Mouse (Mus musculus) brain, embryonic 18.5 days (tissue): ENCODE measurements around the gene Ptch2.

ENCODE experiments used
- DNase-seq: peaks from one replicate; pipeline ENCODE4 v3.0.0-alpha.2; 2012; ENCODE audit warnings: low read depth, low spot score

Gene Ptch2

DNA sequence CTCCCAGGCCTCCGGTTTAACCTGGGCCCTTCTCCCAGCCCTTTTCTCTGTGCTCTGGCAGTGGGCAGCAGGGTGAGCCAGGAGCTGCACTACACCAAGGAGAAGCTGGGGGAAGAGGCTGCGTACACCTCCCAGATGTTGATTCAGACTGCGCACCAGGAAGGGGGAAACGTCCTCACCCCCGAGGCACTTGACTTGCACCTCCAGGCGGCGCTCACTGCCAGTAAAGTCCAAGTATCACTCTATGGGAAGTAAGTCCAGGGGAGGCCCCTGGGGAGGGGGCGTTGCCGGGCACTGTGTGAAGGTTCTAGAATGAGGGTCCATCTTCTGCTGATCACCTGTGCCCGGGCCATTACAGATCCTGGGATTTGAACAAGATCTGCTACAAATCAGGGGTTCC is 8.8 kb downstream of the Ptch2 start:
- no peak for DNase-seq

DNA sequence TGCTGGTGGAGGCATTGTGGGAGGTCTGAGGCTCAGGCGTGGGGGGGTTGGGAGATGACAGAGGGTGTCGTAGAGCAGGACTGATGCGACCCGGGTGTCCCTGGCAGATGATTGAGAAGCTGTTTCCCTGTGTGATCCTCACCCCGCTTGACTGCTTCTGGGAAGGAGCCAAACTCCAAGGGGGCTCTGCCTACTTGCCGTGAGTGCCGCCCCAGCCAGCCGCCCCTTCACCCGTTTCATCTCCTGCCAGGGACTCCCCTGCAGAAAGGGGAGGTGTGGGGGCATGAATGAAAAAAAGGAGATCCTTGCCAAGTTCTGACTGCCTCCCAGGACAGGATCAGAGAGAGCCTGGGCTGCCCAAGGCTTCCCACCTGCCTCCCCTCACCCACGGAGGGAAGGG is 9.3 kb downstream of the Ptch2 start:
- DNase-seq: no peak

GRCm38 (mm10) chr4:117107813-117108523 is 12.1 kb downstream of the Ptch2 start:
- DNase-seq: no peak

DNA sequence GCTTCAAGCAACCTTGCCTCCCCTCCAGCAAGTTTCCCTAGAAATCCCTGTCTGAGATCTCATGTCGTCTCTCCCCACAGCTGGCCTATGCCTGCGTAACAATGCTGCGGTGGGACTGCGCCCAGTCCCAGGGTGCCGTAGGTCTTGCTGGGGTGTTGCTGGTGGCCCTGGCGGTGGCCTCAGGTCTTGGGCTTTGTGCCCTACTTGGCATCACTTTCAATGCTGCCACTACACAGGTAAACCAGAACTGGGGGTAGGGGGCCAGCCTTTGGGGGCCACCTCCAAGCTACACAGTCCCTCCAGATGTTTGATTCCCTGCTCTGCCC is 12.6 kb downstream of the Ptch2 start:
- DNase-seq: no peak

DNA sequence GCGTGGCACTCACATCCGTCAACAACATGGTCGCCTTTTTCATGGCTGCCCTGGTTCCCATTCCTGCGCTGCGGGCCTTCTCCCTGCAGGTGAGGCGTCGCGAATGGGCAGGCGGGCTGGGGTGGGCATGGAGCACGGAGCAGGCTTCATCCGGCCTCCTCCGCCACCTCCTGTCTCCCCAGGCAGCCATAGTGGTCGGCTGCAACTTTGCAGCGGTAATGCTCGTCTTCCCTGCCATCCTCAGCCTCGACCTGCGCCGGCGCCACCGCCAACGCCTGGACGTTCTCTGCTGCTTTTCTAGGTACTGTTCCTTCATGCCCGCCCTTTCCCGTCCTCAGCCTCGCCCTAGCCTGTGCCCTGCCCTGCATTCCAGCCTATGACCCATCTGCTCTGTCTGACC is 13.5 kb downstream of the Ptch2 start:
- no peak for DNase-seq

- DNase-seq: no peak
Measured at GRCm38 (mm10) chr4:117110249-117110648, 14.4 kb downstream of the Ptch2 start.

DNA sequence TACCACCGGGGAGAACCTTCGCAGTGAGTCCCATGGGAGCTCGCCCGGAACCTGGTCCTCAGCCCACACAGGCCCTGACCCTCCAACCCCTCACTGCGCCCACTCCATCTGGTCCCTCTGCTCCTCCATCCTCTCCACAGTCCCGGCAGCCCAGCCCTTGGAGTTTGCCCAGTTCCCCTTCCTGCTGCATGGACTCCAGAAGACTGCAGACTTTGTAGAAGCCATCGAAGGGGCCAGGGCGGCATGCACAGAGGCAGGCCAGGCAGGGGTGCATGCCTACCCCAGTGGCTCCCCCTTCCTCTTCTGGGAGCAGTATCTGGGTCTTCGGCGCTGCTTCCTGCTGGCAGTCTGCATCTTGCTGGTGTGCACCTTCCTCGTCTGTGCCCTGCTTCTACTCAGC is 15.1 kb downstream of the Ptch2 start:
- no peak for DNase-seq

- no peak for DNase-seq
Measured at GRCm38 (mm10) chr4:117113237-117113636, 17.4 kb downstream of the Ptch2 start.

DNA sequence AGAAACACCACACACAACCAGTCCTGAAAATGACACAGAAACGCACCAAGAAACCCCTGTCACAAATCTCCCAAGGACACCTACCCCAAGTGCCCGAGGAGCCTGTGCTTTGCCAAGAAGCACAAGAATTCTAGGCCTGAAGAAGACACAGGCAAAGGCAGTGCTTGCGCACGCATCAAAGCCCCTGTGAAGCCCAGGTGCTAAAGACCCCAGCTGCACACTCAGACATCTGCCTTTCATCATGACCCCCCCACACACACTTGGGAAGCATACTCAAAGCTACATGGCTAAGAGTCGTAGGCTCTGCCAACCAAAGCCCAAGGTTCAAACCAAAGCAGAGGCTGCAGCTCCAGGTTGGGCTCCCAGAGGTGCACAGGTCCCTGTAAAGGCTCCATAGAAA is 19.7 kb downstream of the Ptch2 start:
- no peak for DNase-seq

DNA sequence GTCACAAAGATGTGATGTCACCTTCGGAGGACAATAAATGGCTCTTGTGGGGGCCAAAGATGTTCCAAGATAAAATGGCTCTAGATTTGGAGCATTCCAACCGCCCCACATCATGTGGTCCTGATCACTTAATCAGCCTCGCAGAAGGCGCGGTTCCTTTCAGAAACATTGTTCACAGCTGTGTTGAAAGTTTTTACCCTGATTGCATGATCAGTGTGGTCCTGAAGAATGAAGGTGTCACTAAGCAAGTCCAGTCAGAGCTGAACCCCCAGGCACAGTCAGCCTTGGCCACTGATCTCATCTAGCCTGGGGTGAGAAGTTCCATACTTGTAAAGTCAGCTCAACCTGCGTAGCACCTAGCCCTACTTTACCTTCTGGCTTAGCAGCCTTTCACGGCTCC is 22.1 kb downstream of the Ptch2 start:
- DNase-seq: no peak

DNA sequence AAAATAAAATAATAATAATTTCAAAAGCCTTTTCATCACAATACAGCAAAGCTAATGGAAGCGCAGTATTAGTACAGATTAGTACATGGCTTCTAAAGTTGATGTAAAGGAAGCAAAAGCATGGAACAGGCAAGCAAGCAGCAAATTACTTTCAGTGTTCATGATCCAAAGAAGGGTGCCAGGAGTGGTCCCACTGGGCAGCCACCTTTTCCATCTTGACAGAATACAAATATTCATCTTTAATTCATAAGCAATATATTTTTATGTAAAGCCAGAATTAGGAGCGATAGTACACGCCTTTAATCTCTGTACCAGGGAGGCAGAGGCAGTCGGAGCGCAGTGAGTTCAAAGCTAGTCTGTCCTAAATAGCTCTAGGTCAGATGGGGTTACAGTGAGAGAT is 23.8 kb downstream of the Ptch2 start:
- no peak for DNase-seq

- DNase-seq: no peak
Measured at GRCm38 (mm10) chr4:117120052-117120444, 24.2 kb downstream of the Ptch2 start.

GRCm38 (mm10) chr4:117120445-117121414 is 24.9 kb downstream of the Ptch2 start:
- DNase-seq: peak; percentile 90

DNA sequence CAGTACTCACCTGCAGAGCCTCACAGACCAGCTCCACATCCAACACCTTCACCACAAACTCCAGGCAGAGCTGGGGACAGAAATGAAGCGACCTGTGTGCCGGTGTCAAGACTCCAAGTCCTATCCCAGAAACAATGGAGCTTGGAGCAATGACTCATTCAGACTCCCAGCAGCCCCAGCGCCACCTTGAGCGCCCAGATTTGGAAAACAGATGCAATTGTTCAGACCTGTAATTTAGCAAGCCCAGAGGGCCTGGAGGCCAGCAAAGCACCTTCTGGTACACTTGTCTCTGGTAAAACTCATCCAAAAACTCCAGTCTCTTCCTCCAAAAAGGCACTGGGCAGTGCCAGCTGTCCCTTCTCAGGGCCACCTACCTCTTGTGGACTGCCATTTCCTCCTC is 26.3 kb downstream of the Ptch2 start:
- no peak for DNase-seq

DNA sequence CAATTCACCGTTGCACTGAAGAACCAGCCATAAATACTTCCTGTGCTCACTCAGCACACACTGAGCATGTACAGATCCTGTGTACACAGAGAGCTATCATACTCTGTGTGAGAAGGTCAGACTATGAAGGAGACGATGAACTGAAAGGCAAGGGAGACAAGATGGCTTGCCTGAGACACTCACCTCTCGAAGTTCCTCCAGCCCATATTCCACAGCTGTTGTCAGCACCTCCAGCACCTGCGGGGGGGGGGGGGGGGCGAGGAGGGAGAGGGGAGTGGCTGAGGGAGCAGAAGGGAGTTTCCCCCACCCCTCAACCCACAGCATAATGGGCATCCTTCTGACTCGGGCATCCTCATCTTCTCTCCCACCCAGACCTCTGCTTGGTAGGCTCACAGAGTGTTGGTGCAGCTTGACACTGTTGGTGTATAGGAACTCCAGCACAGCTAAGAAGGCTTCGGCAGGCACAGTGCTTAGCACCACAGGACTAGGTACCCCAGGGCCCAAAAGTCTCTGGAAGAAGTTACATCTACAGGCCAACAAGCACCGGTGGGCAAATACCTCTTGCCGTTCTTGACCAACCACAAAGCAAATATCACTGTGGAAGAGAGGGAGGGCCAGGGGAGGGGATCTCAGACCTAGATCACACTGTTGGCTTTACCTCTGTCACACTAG is 27.8 kb downstream of the Ptch2 start:
- DNase-seq: no peak

DNA sequence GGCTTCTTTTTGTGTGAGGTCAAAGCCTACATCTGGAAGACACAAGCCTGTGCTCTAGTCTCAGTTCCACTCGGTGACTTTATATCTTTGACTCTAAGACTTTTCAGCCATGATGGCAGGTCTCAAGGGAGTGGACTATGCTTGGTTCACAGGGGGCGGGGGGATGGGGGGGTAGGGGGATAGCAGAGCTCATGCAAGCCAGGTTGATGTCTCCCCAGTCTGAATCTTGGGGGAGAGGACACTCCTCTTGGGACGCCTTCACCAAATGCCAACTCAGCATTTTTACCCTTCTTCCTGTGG is 28.3 kb downstream of the Ptch2 start:
- DNase-seq: no peak

DNA sequence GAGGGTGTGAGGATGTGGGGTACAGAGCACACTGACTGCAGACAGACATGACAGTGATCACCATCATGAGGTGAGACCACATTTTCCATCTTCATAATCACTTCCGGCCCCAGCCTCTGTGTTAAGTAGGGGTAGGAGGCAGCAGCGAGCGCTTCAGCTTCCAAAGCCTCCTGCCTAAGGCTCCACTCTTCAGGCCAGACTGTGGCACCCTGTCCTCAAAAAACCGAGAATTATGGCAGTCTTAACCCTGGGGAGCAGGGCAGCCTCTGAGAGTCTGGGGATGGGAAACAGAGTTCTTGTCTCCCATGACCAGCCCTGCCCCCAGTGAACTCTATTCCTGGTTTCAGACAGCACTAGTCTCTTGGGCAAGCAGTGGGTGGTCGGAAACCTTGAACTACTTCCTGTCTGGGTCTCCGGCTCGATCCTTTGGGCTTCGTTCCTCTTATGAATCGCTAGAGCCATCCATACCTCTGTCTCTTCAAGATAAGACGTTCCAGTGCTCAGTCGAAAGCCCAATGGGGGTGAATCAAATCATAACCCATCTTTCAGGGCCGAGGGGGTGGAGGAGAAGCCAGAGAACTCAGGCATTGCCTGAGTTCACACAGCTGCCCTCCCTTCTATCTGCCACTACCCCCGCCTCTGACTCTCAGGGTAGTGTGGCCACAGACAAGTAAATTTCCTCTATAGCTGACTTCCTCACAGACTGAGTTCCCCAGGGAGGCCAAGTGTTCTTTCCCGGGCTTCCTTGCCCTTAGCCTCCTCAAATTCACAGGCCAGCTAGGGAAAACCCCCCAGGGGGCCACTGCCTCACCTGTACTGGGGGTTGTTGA is 28.9 kb downstream of the Ptch2 start:
- DNase-seq: no peak

DNA sequence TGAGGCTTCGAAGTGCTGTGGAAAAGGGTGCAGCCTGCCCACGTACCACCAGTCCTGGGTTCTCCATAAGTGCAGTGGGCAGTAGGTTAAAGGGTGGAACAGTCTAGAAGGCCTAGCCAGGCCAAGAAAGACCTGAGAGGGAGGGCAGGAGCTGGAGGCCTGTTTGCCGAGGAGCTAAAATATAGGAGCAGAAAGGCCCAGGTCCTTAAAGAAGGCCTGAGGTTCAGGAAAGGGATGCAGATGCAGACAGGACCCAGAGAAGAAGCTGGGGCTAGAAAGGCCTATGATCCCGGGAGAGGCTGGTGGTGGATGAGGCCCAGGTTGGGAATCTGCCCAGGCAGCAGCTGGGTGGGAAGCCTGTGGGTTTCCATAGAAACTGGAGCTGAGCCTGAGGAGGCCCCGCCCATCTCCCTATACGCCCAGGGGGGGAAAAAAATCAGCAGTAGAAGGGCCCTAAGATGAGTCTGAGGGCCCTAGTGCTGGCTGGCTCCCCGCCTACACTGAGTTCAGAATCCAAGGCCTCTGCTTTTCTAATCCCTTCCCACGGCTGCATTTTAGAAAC is 29.6 kb downstream of the Ptch2 start, which contains the start of gene Btbd19:
Gene Btbd19 (minus strand): TSS at position 378 of the 562 bp plus-strand sequence.
- DNase-seq: no peak

GRCm38 (mm10) chr4:117125910-117126674 is 30.2 kb downstream of the Ptch2 start:
- no peak for DNase-seq

DNA sequence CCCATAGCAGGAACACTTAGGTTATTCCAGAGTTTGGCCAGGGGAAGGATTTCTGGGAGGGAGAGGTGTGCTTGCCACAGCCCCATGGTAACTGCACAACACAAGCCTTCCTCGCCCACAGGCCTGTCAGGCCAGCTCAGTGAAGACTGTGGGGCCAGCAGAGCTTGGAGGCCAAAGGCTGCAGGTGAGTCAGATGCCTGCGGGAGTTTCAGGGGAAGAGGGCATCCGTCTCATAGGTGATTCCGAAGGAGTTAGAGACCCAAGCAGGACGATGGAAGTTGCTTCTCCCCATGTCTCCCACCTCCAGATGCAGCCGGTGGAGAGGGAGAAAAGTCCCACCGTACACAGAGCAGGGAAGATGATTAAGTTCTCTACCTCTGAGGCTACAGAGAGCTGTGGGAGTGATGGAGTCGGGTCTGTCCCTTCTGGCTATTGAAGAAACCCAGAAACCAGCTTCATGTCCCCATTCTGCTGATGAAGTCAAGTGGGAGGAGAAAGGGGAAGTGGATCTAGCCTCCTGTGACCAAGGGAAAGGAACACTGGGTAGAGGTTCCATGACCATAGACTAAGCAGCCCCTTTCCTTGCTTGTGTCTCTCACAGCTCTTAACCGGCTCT is 30.9 kb downstream of the Ptch2 start, which contains the start of gene Tctex1d4:
Gene Tctex1d4 (plus strand): TSS at position 120 of the 616 bp plus-strand sequence.
- DNase-seq: no peak
